Mouse (Mus musculus) liver, embryonic 14.5 days (tissue): ENCODE data around the gene Med22.

Source experiments
- CTCF ChIP-seq: IDR thresholded peaks from 2 replicates; pipeline ENCODE4 v1.5.1; 2016; ENCODE audit warnings: antibody characterized with exemption, low read depth, control low read depth
- EP300 ChIP-seq: IDR thresholded peaks from 2 replicates; pipeline ENCODE4 v1.6.1; 2016; ENCODE audit warnings: antibody characterized with exemption, low read depth

- TF ChIP-seq CTCF, result no peak
- TF ChIP-seq EP300, result no peak
Measured at GRCm38 (mm10) chr2:26870666-26871065, 39.8 kb downstream of the Med22 start.
